Comparison of ENCODE assay signal across 7 mouse cellular contexts in the genomic region with DNA sequence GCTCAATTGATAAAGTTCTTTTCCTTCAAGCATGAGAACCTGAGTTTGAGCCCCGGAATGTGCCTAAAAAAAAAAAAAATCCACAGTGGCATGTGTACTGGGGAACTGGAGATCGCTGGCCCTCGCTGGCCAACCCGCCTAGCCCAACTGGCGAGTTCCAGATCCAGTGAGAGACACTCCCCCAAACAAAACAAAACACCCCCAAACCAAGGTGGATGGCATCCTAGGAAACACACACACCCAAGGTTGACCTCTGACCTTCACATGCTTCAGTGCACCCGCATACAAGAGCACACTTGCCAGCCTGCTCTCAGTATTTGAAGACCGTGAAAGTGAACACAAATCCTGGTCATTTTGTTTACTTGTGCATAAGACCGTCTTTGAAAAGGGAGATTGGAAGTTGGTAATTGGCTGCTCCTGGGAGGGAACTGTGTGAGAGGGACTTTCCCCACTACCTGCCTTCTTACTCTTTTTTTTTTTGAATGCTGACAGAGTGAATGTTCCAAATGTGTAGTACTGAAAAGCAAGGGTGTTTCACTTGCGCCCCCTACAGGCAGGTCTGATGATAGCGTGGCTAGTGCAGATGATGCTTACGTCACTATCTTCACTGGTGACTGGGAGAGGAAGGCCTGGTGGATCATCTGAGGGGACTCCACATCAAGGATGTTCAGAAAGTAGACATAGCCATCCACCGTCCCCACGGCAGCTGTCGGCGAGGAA. TPM values are rescaled to one million over a fixed set of nuclear protein-coding genes. Genes with fewer than 3 reads are reported as not detected.
DNase-seq lines count a peak whose midpoint lies in the region; ATAC-seq lines count a peak whose summit lies in the region.

No protein-coding gene starts in this region.

- DNase-seq in Muller cell, postnatal 12 days (ENCODE audit: inconsistent ontology term) = peak; percentile 47
- peak; percentile 70 to 71 for DNase-seq in cerebellum, postnatal 10 days
- peak; percentile 19 for DNase-seq in gastrocnemius, postnatal 25 days
- DNase-seq in layer of hippocampus, adult 9-10 months (ENCODE audit: low spot score) = peak; percentile 81
- DNase-seq in lung, postnatal 36 days = peak; percentile 89
- peak; percentile 45 for DNase-seq in spleen, adult 12 weeks (ENCODE audit: low spot score)

- peak; percentile 86 for ATAC-seq in CD4-positive, CD25-positive, alpha-beta regulatory T cell, adult 4 months

RNA-seq across cellular contexts. Expression of gene Gsto1, which starts 59.6 kb away (rescaled TPM):
- 10 to 100 TPM; 32.4 to 36.4 TPM for polyA plus RNA-seq in CD4-positive, CD25-positive, alpha-beta regulatory T cell, adult 4 months (2017; shearing (Covaris generic))
- total RNA-seq in gastrocnemius, postnatal 25 days (2021) = 10 to 100 TPM; 45.3 to 52.3 TPM

Comparison
In these comparisons a context has a peak if more than half of its experiments do, and no peak if none do; other contexts are left out.
1. Peak in every context shown above with its lines: DNase-seq and ATAC-seq.
2. DNase-seq: peak in every context shown above with its lines; median percentile 89 in lung, postnatal 36 days; 81 in layer of hippocampus, adult 9-10 months; 70 in cerebellum, postnatal 10 days; 47 in Muller cell, postnatal 12 days; 45 in spleen, adult 12 weeks; 19 in gastrocnemius, postnatal 25 days.